Mouse (Mus musculus): ENCODE data around the gene Il10rb. TPM values are rescaled to one million over a fixed set of nuclear protein-coding genes. Genes with fewer than 3 reads are reported as not detected.
A peak's percentile ranks its signal among the peaks of the same experiment; 100 is the strongest.

The Il10rb gene
- total and polyA plus RNA-seq, 3 experiments = 32.1 to 37.9 (median 36.1) TPM

- Histone ChIP-seq H3K36me3 (replicated peaks in 1 of 2; ENCODE audit: control insufficient read depth in 1 of 2, insufficient read depth in 1 of 2, low read length in 1 of 2) (peaks cover 0 to 3% of the 10 kb centered on the region in 2 experiments), H3K4me3 (replicated peaks in 1 of 3; ENCODE audit: low read depth in 2 of 3, low read length in 2 of 3, poor library complexity in 1 of 3) (no peak overlapping the region), H3K27ac (ENCODE audit: insufficient read depth, low read depth) (no peak overlapping the region), H3K9me3 (replicated peaks; ENCODE audit: low read length) (peaks cover 8% of the 10 kb centered on the region), H3K27me3 (replicated peaks) (no peaks in the 10 kb centered on the region), H3K4me2 (ENCODE audit: insufficient read depth, low read depth, poor library complexity, severe bottlenecking) (no peak overlapping the region), H3K79me2 (replicated peaks; ENCODE audit: control insufficient read depth, extremely low read depth, insufficient read depth, poor library complexity, severe bottlenecking) (no peaks in the 10 kb centered on the region), H3K9ac (ENCODE audit: insufficient read depth, low read depth) (peak overlapping the region; percentile 20), H3K4me1 (ENCODE audit: control insufficient read depth in 1 of 2, insufficient read depth in 2 of 2) (peaks cover 25 to 65% of the 10 kb centered on the region in 2 experiments)
- in situ Hi-C loops (cut with MboI; ENCODE audit: low pct_ligation_motif_present, low pct_unique_long_range_greater_than_20kb, low sequenced_read_pairs) (no loop called here), dilution Hi-C loops (cut with MboI; ENCODE audit: extremely low pct_ligation_motif_present, extremely low pct_unique_long_range_greater_than_20kb, low sequenced_read_pairs) (no loop called here)
- no peak for DNase-seq (ENCODE audit: extremely low read depth)
- TF ChIP-seq SMC3 (IDR thresholded peaks at IDR 0.05; ENCODE audit: low read depth, low read length) = no peak
- TF ChIP-seq ZC3H11A (IDR thresholded peaks at IDR 0.05; ENCODE audit: low read depth, low read length) = no peak
- no peak for TF ChIP-seq NELFE (IDR thresholded peaks at IDR 0.05; ENCODE audit: low read depth, low read length)
- TF ChIP-seq JUND (conservative IDR thresholded peaks at IDR 0.05; ENCODE audit: low read depth, low read length) = peak; percentile 48; the same call in 1 of the 2 replicates
- peak; percentile 36; the same call in 1 of the 2 replicates for TF ChIP-seq CHD2 (IDR thresholded peaks at IDR 0.05; ENCODE audit: low read length)
- no peak for TF ChIP-seq MAX (IDR thresholded peaks at IDR 0.05; ENCODE audit: low read length)
- TF ChIP-seq ZNF384 (IDR thresholded peaks at IDR 0.05; ENCODE audit: low read depth, low read length) = no peak
- TF ChIP-seq IRF4 (IDR thresholded peaks at IDR 0.05; ENCODE audit: low read depth, low read length) = peak; percentile 90
- TF ChIP-seq MEF2A (IDR thresholded peaks at IDR 0.05; ENCODE audit: borderline replicate concordance, low read depth, low read length) = peak; percentile 22; the same call in 1 of the 2 replicates
- TF ChIP-seq BHLHE40 (IDR thresholded peaks at IDR 0.05; ENCODE audit: low read depth, low read length) = peak; percentile 33; the same call in 1 of the 2 replicates
- TF ChIP-seq RCOR1 (conservative IDR thresholded peaks at IDR 0.05; ENCODE audit: low read depth, low read length) = 0 out of 2 replicates have a peak, but pooled peaks have one; percentile 58
- peak; percentile 47; the same call in 1 of the 2 replicates for TF ChIP-seq JUN (IDR thresholded peaks at IDR 0.05; ENCODE audit: insufficient read depth, low read depth, low read length)
- peak; percentile 56 for TF ChIP-seq TCF12 (IDR thresholded peaks at IDR 0.05; ENCODE audit: low read depth, low read length)
- 0 out of 2 replicates have a peak, but pooled peaks have one; percentile 20 for TF ChIP-seq SIN3A (IDR thresholded peaks at IDR 0.05; ENCODE audit: low read length)
- peak; percentile 85 for TF ChIP-seq EP300 (IDR thresholded peaks at IDR 0.05; ENCODE audit: low read length)
- no peak for TF ChIP-seq HCFC1 (IDR thresholded peaks at IDR 0.05; ENCODE audit: low read depth, low read length)
These were observed 49.9 kb downstream of the Il10rb start for GRCm38 (mm10) chr16:91455868-91456267.

GRCm38 (mm10) chr16:91458301-91458746 is 52.4 kb downstream of the Il10rb start:
- no peak for DNase-seq (ENCODE audit: extremely low read depth)
- in situ Hi-C loops (cut with MboI; ENCODE audit: low pct_ligation_motif_present, low pct_unique_long_range_greater_than_20kb, low sequenced_read_pairs) = no loop called here
- Histone ChIP-seq H3K9me3 (replicated peaks; ENCODE audit: low read length) (peaks cover 8% of the 10 kb centered on the region), H3K4me3 (replicated peaks in 1 of 3; ENCODE audit: low read depth in 2 of 3, low read length in 2 of 3, poor library complexity in 1 of 3) (no peak overlapping the region), H3K36me3 (replicated peaks in 1 of 2; ENCODE audit: control insufficient read depth in 1 of 2, insufficient read depth in 1 of 2, low read length in 1 of 2) (peaks cover 0 to 6% of the 10 kb centered on the region in 2 experiments), H3K27ac (ENCODE audit: insufficient read depth, low read depth) (no peak overlapping the region), H3K27me3 (replicated peaks) (no peaks in the 10 kb centered on the region), H3K79me2 (replicated peaks; ENCODE audit: control insufficient read depth, extremely low read depth, insufficient read depth, poor library complexity, severe bottlenecking) (no peaks in the 10 kb centered on the region), H3K4me2 (ENCODE audit: insufficient read depth, low read depth, poor library complexity, severe bottlenecking) (no peak overlapping the region), H3K9ac (ENCODE audit: insufficient read depth, low read depth) (no peak overlapping the region), H3K4me1 (ENCODE audit: control insufficient read depth in 1 of 2, insufficient read depth in 2 of 2) (peaks cover 13 to 62% of the 10 kb centered on the region in 2 experiments)
- dilution Hi-C loops (cut with MboI; ENCODE audit: extremely low pct_ligation_motif_present, extremely low pct_unique_long_range_greater_than_20kb, low sequenced_read_pairs) = no loop called here
- TF ChIP-seq E2F4 (IDR thresholded peaks at IDR 0.05; ENCODE audit: insufficient replicate concordance, low read depth, low read length) (no peak), MXI1 (IDR thresholded peaks at IDR 0.05; ENCODE audit: low read depth, low read length) (no peak), ZMIZ1 (IDR thresholded peaks at IDR 0.05; ENCODE audit: low read depth, low read length) (no peak), RCOR1 (conservative IDR thresholded peaks at IDR 0.05; ENCODE audit: low read depth, low read length) (no peak), PAX5 (IDR thresholded peaks at IDR 0.05; ENCODE audit: low read length) (no peak), TBP (conservative IDR thresholded peaks at IDR 0.05; ENCODE audit: low read depth, low read length) (no peak), CTCF (conservative IDR thresholded peaks at IDR 0.05 in 1 of 2, IDR thresholded peaks at IDR 0.05 in 1 of 2; ENCODE audit: low read depth in 2 of 2, low read length in 2 of 2) (no peak), ELF1 (IDR thresholded peaks at IDR 0.05; ENCODE audit: low read depth, low read length) (no peak), KAT2A (IDR thresholded peaks at IDR 0.05; ENCODE audit: insufficient replicate concordance, low read length) (no peak), MYC (IDR thresholded peaks at IDR 0.05; ENCODE audit: low read depth, low read length) (no peak), MEF2A (IDR thresholded peaks at IDR 0.05; ENCODE audit: borderline replicate concordance, low read depth, low read length) (no peak), NELFE (IDR thresholded peaks at IDR 0.05; ENCODE audit: low read depth, low read length) (no peak), CHD1 (IDR thresholded peaks at IDR 0.05; ENCODE audit: low read depth, low read length) (no peak), ZC3H11A (IDR thresholded peaks at IDR 0.05; ENCODE audit: low read depth, low read length) (no peak), SMC3 (IDR thresholded peaks at IDR 0.05; ENCODE audit: low read depth, low read length) (no peak), ETS1 (conservative IDR thresholded peaks at IDR 0.05; ENCODE audit: low read depth, low read length) (no peak), MAFK (IDR thresholded peaks at IDR 0.05; ENCODE audit: insufficient replicate concordance, low read length) (no peak)

Data from CH12.LX (cell line).